Mouse (Mus musculus): ENCODE measurements around the gene Nek7. TPM values are rescaled to one million over a fixed set of nuclear protein-coding genes. Genes with fewer than 3 reads are reported as not detected.

The Nek7 gene
- polyA plus RNA-seq (2012; rRNA removed), result 2.3 and 2.6 TPM in 2 replicates

GRCm38 (mm10) chr1:138619996-138620461 lies at the start of gene Nek7:
Nek7 (minus strand) TSS chr1:138620141.
- Histone ChIP-seq H3K4me3 (ENCODE audit: low read depth, low read length) (peak within 1 kb of the TSS; percentile 93), H3K27ac (ENCODE audit: insufficient read depth, low read depth, low read length) (peak within 1 kb of the TSS; percentile 79), H3K27me3 (ENCODE audit: control insufficient read depth, insufficient read depth, low read length) (no peaks in the 10 kb centered on the region), H3K36me3 (ENCODE audit: control insufficient read depth, insufficient read depth, low read length) (no peaks in the 10 kb centered on the region), H3K4me1 (ENCODE audit: control insufficient read depth, insufficient read depth, insufficient read length, low read length) (peaks cover 2% of the 10 kb centered on the region; the same call in 1 of the 2 replicates)
- WGBS, result 3% methylated on average over 11 of the region's 11 CpGs
- no peak for TF ChIP-seq CTCF (IDR thresholded peaks at IDR 0.05; ENCODE audit: extremely low read depth, insufficient read length, insufficient replicate concordance, low read depth, low read length)
- TF ChIP-seq POLR2A (IDR thresholded peaks at IDR 0.05; ENCODE audit: low read depth, low read length), result no peak

GRCm38 (mm10) chr1:138662342-138662741 lies 42.4 kb upstream of the Nek7 start:
- no peaks in the 10 kb centered on the region for H3K27me3 ChIP-seq (ENCODE audit: control insufficient read depth, insufficient read depth, low read length)
- no peak overlapping the region for H3K27ac ChIP-seq (ENCODE audit: insufficient read depth, low read depth, low read length)
- TF ChIP-seq POLR2A (IDR thresholded peaks at IDR 0.05; ENCODE audit: low read depth, low read length) (no peak), CTCF (IDR thresholded peaks at IDR 0.05; ENCODE audit: extremely low read depth, insufficient read length, insufficient replicate concordance, low read depth, low read length) (no peak)
- no peak overlapping the region for H3K4me3 ChIP-seq (ENCODE audit: low read depth, low read length)
- no peaks in the 10 kb centered on the region for H3K36me3 ChIP-seq (ENCODE audit: control insufficient read depth, insufficient read depth, low read length)
- 84% methylated on average over 2 of the region's 2 CpGs for WGBS
- H3K4me1 ChIP-seq (ENCODE audit: control insufficient read depth, insufficient read depth, insufficient read length, low read length), result no peaks in the 10 kb centered on the region

DNA sequence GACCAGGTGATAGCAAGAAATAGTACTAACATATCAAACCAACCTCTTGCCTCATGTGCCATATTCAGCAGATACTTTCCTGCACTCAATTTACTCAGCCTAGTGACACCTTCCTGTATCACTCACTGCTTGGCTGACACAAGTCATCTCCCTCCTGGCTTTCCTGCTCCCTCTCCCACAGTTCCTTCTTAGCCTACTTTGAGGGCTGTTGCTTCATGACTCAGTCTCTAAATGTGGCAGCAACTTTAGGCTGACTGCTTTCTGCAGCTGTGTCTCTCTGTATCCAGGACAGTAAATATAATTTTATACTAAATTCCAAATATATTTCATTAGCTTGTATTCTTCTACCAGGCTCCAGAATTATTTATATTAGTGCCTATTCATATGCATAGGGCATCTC lies 34.3 kb upstream of the Nek7 start:
- TF ChIP-seq CTCF (IDR thresholded peaks at IDR 0.05; ENCODE audit: extremely low read depth, insufficient read length, insufficient replicate concordance, low read depth, low read length) (no peak), POLR2A (IDR thresholded peaks at IDR 0.05; ENCODE audit: low read depth, low read length) (no peak)
- Histone ChIP-seq H3K4me3 (ENCODE audit: low read depth, low read length) (no peak overlapping the region), H3K4me1 (ENCODE audit: control insufficient read depth, insufficient read depth, insufficient read length, low read length) (no peaks in the 10 kb centered on the region)

GRCm38 (mm10) chr1:138644991-138645390 lies 25.1 kb upstream of the Nek7 start:
- H3K4me1 ChIP-seq (ENCODE audit: control insufficient read depth, insufficient read depth, insufficient read length, low read length), result no peaks in the 10 kb centered on the region
- no peaks in the 10 kb centered on the region for H3K27me3 ChIP-seq (ENCODE audit: control insufficient read depth, insufficient read depth, low read length)
- no peaks in the 10 kb centered on the region for H3K36me3 ChIP-seq (ENCODE audit: control insufficient read depth, insufficient read depth, low read length)
- H3K4me3 ChIP-seq (ENCODE audit: low read depth, low read length), result no peak overlapping the region
- WGBS, result 50% methylated on average over 3 of the region's 3 CpGs
- TF ChIP-seq CTCF (IDR thresholded peaks at IDR 0.05; ENCODE audit: extremely low read depth, insufficient read length, insufficient replicate concordance, low read depth, low read length), result no peak
- H3K27ac ChIP-seq (ENCODE audit: insufficient read depth, low read depth, low read length), result no peak overlapping the region

More for the DNA sequence above, 34.3 kb upstream of the Nek7 start:
- Histone ChIP-seq H3K27ac (ENCODE audit: insufficient read depth, low read depth, low read length) (no peak overlapping the region), H3K36me3 (ENCODE audit: control insufficient read depth, insufficient read depth, low read length) (no peaks in the 10 kb centered on the region), H3K27me3 (ENCODE audit: control insufficient read depth, insufficient read depth, low read length) (no peaks in the 10 kb centered on the region)

- Histone ChIP-seq H3K4me3 (ENCODE audit: low read depth, low read length) (no peak overlapping the region), H3K27ac (ENCODE audit: insufficient read depth, low read depth, low read length) (no peak overlapping the region), H3K36me3 (ENCODE audit: control insufficient read depth, insufficient read depth, low read length) (no peaks in the 10 kb centered on the region), H3K4me1 (ENCODE audit: control insufficient read depth, insufficient read depth, insufficient read length, low read length) (no peaks in the 10 kb centered on the region), H3K27me3 (ENCODE audit: control insufficient read depth, insufficient read depth, low read length) (no peaks in the 10 kb centered on the region; the same call in 1 of the 2 replicates)
- 81% methylated on average over 3 of the region's 3 CpGs for WGBS
- TF ChIP-seq CTCF (IDR thresholded peaks at IDR 0.05; ENCODE audit: extremely low read depth, insufficient read length, insufficient replicate concordance, low read depth, low read length) (no peak), POLR2A (IDR thresholded peaks at IDR 0.05; ENCODE audit: low read depth, low read length) (no peak)
Measured at GRCm38 (mm10) chr1:138643306-138643830, 23.4 kb upstream of the Nek7 start.

DNA sequence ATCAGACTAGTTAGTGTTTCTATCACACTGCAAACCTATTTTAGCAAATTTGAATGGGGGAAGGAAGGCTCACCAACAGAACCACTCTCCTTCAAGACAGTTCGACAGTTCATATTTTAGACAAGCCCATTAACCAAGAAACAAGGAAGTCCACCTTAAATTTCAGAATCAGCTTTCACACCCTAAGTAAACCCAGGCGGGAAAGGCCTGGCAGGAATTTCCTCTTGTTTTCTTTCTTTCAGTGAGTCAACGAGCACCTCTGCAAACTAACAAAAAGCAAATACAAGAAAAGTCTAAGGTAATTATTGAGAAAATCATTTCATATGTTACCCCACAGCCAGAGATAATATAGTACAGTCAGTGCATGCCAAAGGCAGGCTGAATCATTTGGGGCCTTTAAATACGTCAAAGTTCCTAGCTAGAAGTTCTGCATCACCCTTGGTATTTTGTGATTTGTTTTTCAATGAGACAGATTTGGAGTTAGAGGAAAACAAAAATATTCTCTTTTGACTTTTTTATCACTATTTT lies 21.1 kb upstream of the Nek7 start:
- H3K27me3 ChIP-seq (ENCODE audit: control insufficient read depth, insufficient read depth, low read length), result no peaks in the 10 kb centered on the region; the same call in 1 of the 2 replicates
- no peaks in the 10 kb centered on the region for H3K36me3 ChIP-seq (ENCODE audit: control insufficient read depth, insufficient read depth, low read length)
- no peak overlapping the region for H3K27ac ChIP-seq (ENCODE audit: insufficient read depth, low read depth, low read length)
- WGBS, result 53% methylated on average over 4 of the region's 4 CpGs
- TF ChIP-seq POLR2A (IDR thresholded peaks at IDR 0.05; ENCODE audit: low read depth, low read length), result no peak
- TF ChIP-seq CTCF (IDR thresholded peaks at IDR 0.05; ENCODE audit: extremely low read depth, insufficient read length, insufficient replicate concordance, low read depth, low read length), result no peak
- no peak overlapping the region for H3K4me3 ChIP-seq (ENCODE audit: low read depth, low read length)
- no peaks in the 10 kb centered on the region for H3K4me1 ChIP-seq (ENCODE audit: control insufficient read depth, insufficient read depth, insufficient read length, low read length)

DNA sequence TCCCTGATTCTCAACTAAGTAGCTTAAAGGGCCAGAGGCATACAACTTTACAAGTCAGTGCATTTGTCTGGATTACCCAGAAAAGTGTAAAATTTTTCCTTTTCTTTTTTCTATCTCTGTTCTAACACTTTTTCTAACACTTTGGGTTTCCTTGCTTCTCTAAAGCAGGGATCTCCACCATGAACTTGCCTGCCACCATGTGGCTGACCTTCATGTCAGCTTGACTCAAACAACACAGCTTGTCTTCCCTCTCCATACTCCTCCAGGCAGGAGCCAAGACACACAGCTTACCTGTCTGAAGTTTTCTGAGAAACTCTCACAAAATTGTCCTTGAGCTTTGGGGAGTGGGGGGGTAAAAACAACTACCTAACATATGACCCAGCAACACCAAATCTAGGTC lies 17.9 kb upstream of the Nek7 start:
- TF ChIP-seq POLR2A (IDR thresholded peaks at IDR 0.05; ENCODE audit: low read depth, low read length), result no peak
- TF ChIP-seq CTCF (IDR thresholded peaks at IDR 0.05; ENCODE audit: extremely low read depth, insufficient read length, insufficient replicate concordance, low read depth, low read length), result no peak
- Histone ChIP-seq H3K27me3 (ENCODE audit: control insufficient read depth, insufficient read depth, low read length) (no peaks in the 10 kb centered on the region; the same call in 1 of the 2 replicates), H3K36me3 (ENCODE audit: control insufficient read depth, insufficient read depth, low read length) (no peaks in the 10 kb centered on the region), H3K4me1 (ENCODE audit: control insufficient read depth, insufficient read depth, insufficient read length, low read length) (no peaks in the 10 kb centered on the region), H3K4me3 (ENCODE audit: low read depth, low read length) (no peak overlapping the region), H3K27ac (ENCODE audit: insufficient read depth, low read depth, low read length) (no peak overlapping the region)

Measured in small intestine, adult 2 months (tissue).